Mouse (Mus musculus) intestine, embryonic 16.5 days (tissue): ENCODE measurements around the gene Mast4. TPM values are rescaled to one million over a fixed set of nuclear protein-coding genes. Genes with fewer than 3 reads are reported as not detected.
A peak's percentile ranks its signal among the peaks of the same experiment; 100 is the strongest.

ENCODE experiments used
- ATAC-seq: fragments of 200-750 bp; cut with Nextera tagmentation; 2 replicates; pipeline ENCODE4 v1.8.0; 2017; ENCODE audit warnings: moderate TSS enrichment, moderate library complexity
- H3K27ac ChIP-seq: fragments of 300-500 bp; sonication (generic); 2 replicates; pipeline ENCODE4 v1.5.1; 2014; ENCODE audit warnings: mild to moderate bottlenecking, low read length
- H3K27me3 ChIP-seq: fragments of 300-500 bp; sonication (generic); replicated peaks from 2 replicates; pipeline ENCODE4 v1.6.1; 2014; ENCODE audit warnings: low read length, control low read depth, mixed read lengths; ENCODE audit not compliant: control insufficient read depth, insufficient read depth
- H3K36me3 ChIP-seq: fragments of 300-500 bp; sonication (generic); 2 replicates; pipeline ENCODE4 v1.6.1; 2014; ENCODE audit warnings: low read length, control low read depth; ENCODE audit not compliant: control insufficient read depth, insufficient read depth
- H3K4me1 ChIP-seq: fragments of 300-500 bp; sonication (generic); 2 replicates; pipeline ENCODE4 v1.6.1; 2014; ENCODE audit warnings: low read length, control low read depth, mixed read lengths; ENCODE audit not compliant: control insufficient read depth, insufficient read depth
- H3K4me2 ChIP-seq: fragments of 300-500 bp; sonication (generic); 2 replicates; pipeline ENCODE4 v1.6.1; 2014; ENCODE audit warnings: low read depth, low read length, control low read depth
- H3K4me3 ChIP-seq: fragments of 300-500 bp; sonication (generic); 2 replicates; pipeline ENCODE4 v1.5.1; 2014; ENCODE audit warnings: mild to moderate bottlenecking, low read length
- H3K9ac ChIP-seq: fragments of 300-500 bp; sonication (generic); 2 replicates; pipeline ENCODE4 v1.6.1; 2014; ENCODE audit warnings: low read depth, low read length
- H3K9me3 ChIP-seq: fragments of 300-500 bp; sonication (generic); 2 replicates; pipeline ENCODE4 v1.6.1; 2016; ENCODE audit warnings: low read length, control low read depth; ENCODE audit not compliant: control insufficient read depth
- WGBS: fragments of 180-500 bp; shearing (Covaris S2); extraction: QIAGEN DNeasy Blood & Tissue Kit; methylation state at CpG from one replicate; pipeline ENCODE4 v1.1.7; 2014; 5-methylcytosine and 5-hydroxymethylcytosine counted together
- polyA plus RNA-seq: library from polyadenylated mRNA; unstranded; fragments of >200 nt; fragmentation: Nextera tagmentation; extraction: Ambion mirVana; gene quantifications from 2 replicates; pipeline ENCODE4 v1.2.1, GENCODE M21; 2015

Gene Mast4
- polyA plus RNA-seq, 1 experiment from 2014 or later = 15.1 TPM

DNA sequence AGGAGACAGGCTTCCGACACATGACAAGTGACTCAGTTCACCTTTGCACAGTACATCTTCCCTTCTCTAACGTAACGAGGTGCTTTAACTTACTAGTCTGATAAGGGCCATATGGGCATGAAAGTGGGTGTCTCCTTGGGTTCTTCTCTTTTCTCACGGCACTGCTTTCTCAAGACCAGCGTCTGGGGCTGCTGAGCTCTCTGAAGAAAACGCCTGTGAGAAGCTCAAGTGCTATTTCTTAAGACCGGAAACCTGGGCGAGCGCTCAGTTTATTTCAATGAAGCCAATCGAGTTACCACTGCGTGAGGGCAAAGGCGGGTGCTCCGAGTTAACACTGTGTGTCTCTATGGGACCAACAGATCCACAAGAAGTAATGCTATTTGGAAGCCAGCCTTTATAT, 8.1 kb downstream of the Mast4 start:
- WGBS = 69% methylated on average over 13 of the region's 13 CpGs
- Histone ChIP-seq H3K27ac (no peak overlapping the region), H3K4me2 (no peak overlapping the region), H3K36me3 (no peaks in the 10 kb centered on the region), H3K27me3 (no peaks in the 10 kb centered on the region), H3K9ac (no peak overlapping the region), H3K4me3 (no peak overlapping the region), H3K4me1 (no peaks in the 10 kb centered on the region), H3K9me3 (0 out of 2 replicates have a peak, but pooled peaks cover 2% of the 10 kb centered on the region)
- ATAC-seq = 0 out of 2 replicates have a peak, but pooled peaks have one; percentile 31

DNA sequence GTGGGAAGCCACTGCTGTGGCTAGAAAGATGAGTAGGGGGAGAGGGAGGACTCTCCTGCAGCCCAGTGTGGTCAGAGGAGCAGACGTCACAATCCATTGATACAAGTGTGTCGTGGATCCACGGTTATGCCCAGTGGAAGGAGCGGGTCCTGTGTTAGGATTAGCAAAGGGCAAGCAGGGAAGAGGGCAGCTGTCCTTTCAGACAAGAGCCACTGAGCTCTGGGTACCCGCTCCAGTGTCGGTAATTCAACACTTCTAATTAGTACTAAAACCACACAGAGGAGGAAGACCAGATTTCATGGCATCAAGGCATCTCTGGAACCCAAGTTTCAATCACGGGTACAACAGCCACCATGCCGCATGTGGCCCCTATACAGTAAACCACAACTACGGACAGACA, 14.4 kb downstream of the Mast4 start:
- no peaks in the 10 kb centered on the region for H3K4me1 ChIP-seq
- 0 out of 2 replicates have a peak, but pooled peaks cover 2% of the 10 kb centered on the region for H3K9me3 ChIP-seq
- H3K27ac ChIP-seq = no peak overlapping the region
- no peak overlapping the region for H3K4me2 ChIP-seq
- no peak overlapping the region for H3K9ac ChIP-seq
- no peak for ATAC-seq
- no peaks in the 10 kb centered on the region for H3K36me3 ChIP-seq
- H3K4me3 ChIP-seq = no peak overlapping the region
- H3K27me3 ChIP-seq = no peaks in the 10 kb centered on the region
- 89% methylated on average over 9 of the region's 9 CpGs for WGBS

DNA sequence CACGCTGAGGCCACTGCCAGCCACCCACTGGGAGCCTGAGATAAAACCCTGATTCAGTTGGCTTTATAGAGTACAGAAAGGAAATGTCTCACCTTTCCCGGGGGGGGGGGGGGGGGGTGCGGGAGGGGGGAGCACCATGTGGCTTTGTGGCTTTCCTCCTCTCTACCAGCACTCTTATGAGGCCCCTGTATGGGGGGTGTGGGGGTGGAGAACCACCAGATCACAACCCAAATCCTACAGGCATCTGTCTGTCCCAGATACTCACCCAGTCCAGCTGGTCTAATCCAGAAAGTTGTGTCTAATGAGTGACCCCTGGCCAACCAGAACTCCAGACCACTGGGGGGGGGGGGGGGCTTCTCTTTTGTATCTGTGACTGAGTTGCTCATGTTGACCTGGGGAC, 15.0 kb downstream of the Mast4 start:
- no peak overlapping the region for H3K4me2 ChIP-seq
- no peaks in the 10 kb centered on the region for H3K4me1 ChIP-seq
- H3K9ac ChIP-seq = no peak overlapping the region
- H3K27me3 ChIP-seq = no peaks in the 10 kb centered on the region
- no peak overlapping the region for H3K27ac ChIP-seq
- no peak for ATAC-seq
- H3K4me3 ChIP-seq = no peak overlapping the region
- 0 out of 2 replicates have a peak, but pooled peaks cover 2% of the 10 kb centered on the region for H3K9me3 ChIP-seq
- H3K36me3 ChIP-seq = no peaks in the 10 kb centered on the region
- 19% methylated on average over 1 of the region's 3 CpGs for WGBS

DNA sequence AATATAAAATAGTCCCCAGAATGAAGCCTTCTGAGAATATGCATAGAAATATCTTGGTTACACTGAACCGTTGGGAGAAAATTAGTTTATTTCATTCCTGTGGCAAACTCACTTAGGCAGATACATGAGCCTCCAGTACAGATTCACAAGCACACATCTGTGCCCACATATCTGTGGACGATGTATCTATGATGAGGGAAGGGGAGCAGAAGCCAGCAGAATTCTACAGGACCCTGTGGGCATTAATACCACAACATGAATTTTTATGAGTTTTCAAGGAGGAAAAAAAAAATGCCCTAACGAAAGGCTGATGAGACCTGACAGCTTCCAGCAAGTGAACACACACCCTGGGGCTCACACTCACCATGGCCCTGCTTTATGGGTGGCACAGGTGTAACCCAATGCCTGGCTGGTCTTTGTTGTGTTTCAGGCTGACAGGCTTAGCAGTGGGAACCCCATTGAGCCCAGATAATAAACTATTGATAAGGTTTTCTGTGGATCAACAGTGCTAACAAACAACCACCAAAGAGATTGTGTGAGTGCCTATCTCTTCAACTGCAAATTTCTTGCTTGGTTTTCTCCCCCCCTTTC, 17.4 kb downstream of the Mast4 start:
- H3K4me1 ChIP-seq = no peaks in the 10 kb centered on the region
- ATAC-seq = no peak
- H3K9me3 ChIP-seq = no peaks in the 10 kb centered on the region
- H3K4me2 ChIP-seq = no peak overlapping the region
- H3K4me3 ChIP-seq = no peak overlapping the region
- no peak overlapping the region for H3K27ac ChIP-seq
- no peak overlapping the region for H3K9ac ChIP-seq
- H3K36me3 ChIP-seq = no peaks in the 10 kb centered on the region
- no peaks in the 10 kb centered on the region for H3K27me3 ChIP-seq
- 58% methylated on average over 3 of the region's 3 CpGs for WGBS

DNA sequence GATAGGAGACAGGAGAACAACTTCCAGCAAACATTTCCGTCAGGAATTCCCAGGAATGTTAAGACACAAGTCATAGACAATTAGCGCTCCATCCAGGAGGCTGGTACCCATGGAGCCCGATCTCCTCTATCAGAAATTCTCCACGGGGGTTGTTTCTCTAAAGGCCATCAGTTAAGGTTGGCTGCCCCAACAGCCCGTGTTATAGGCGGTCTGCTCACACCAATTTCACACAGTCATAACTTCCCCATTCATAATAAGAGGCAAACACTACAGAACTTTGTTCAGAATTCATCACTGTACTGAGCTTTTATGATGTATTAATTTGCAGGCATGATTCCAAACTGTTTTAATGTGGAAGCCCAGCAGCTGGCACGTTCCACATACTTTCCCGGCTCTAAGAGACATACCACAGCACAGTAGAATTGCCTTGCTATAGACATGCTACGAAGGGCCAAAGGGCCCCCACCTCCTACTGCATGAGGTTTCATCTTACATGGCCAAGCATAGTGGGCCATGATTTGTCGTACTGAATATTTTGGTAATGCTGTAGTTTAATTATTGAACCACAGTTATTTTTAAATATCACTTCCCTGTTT, 19.1 kb downstream of the Mast4 start:
- H3K9me3 ChIP-seq = no peaks in the 10 kb centered on the region
- no peaks in the 10 kb centered on the region for H3K36me3 ChIP-seq
- WGBS = 53% methylated on average over 10 of the region's 10 CpGs
- no peaks in the 10 kb centered on the region for H3K27me3 ChIP-seq
- no peak overlapping the region for H3K9ac ChIP-seq
- ATAC-seq = no peak
- no peaks in the 10 kb centered on the region for H3K4me1 ChIP-seq
- no peak overlapping the region for H3K4me3 ChIP-seq
- H3K27ac ChIP-seq = no peak overlapping the region
- H3K4me2 ChIP-seq = no peak overlapping the region

DNA sequence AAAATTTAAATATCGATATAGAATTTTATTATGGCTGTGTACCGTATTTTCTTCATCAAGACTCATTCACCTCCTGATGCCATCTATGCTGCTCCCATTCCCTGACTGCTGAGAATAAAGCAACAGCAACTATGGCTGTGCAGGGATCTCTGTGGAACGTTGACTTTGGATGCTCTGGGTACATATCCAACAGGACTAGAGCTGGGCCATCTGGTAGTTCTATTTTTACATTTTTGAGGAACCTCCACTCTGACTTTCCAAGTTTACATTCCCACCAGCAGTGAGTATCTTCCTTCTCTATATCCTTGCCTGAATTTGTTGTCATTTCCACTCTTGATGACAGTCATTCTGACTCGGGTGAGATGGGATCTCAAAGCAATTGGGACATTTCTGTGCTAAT, 26.0 kb downstream of the Mast4 start:
- no peaks in the 10 kb centered on the region for H3K4me1 ChIP-seq
- no peak overlapping the region for H3K4me2 ChIP-seq
- no peaks in the 10 kb centered on the region for H3K36me3 ChIP-seq
- no peaks in the 10 kb centered on the region for H3K9me3 ChIP-seq
- H3K4me3 ChIP-seq = no peak overlapping the region
- no peak for ATAC-seq
- no peak overlapping the region for H3K9ac ChIP-seq
- 89% methylated on average over 4 of the region's 4 CpGs for WGBS
- no peaks in the 10 kb centered on the region for H3K27me3 ChIP-seq
- no peak overlapping the region for H3K27ac ChIP-seq

DNA sequence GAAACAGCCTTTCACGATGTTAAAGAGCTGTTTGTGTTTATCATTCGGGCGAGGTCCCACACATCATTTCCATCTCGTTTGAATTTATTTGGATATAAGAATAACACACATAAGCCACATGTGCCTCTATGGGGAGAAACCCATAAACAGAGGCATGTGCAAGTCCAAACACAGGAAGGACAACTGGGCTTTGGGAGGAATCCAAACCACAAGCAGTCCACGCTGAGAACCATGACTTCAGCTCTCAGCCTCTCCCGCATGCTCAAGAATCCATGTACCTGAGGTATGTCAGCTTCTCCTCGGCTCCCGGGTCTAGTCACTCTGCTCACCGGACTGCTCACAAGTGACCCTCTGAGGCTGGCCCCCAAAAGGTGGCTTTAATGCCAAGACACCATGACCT, 30.5 kb downstream of the Mast4 start:
- H3K4me3 ChIP-seq = no peak overlapping the region
- H3K9me3 ChIP-seq = no peaks in the 10 kb centered on the region
- no peaks in the 10 kb centered on the region for H3K4me1 ChIP-seq
- 65% methylated on average over 9 of the region's 9 CpGs for WGBS
- H3K27me3 ChIP-seq = no peaks in the 10 kb centered on the region
- no peak overlapping the region for H3K9ac ChIP-seq
- no peaks in the 10 kb centered on the region for H3K36me3 ChIP-seq
- H3K27ac ChIP-seq = 0 out of 2 replicates have a peak overlapping the region, but pooled peaks have one; percentile 25
- H3K4me2 ChIP-seq = no peak overlapping the region
- no peak for ATAC-seq

DNA sequence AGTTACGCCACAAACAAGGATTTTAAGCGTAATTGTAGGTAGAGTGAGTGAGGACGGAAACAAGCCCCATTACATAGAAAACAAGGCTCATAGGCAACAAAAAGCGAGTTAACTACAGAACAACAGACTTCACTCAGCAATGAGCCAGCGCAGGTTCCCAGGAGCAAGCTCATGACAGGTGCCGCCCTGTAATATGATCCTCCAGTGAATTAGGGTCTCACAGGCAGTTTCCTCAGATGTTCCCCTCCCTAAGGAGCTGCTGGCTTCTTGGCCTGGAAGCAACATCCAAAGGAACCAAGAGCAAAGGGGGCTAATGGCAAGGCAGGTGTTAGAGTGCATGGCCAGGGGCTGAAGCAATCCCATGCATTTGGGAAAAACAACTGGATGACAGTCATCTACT, 31.8 kb downstream of the Mast4 start:
- Histone ChIP-seq H3K4me3 (no peak overlapping the region), H3K4me2 (no peak overlapping the region), H3K36me3 (no peaks in the 10 kb centered on the region), H3K27ac (no peak overlapping the region), H3K27me3 (no peaks in the 10 kb centered on the region), H3K9ac (no peak overlapping the region), H3K9me3 (no peaks in the 10 kb centered on the region), H3K4me1 (no peaks in the 10 kb centered on the region)
- no peak for ATAC-seq
- 55% methylated on average over 6 of the region's 6 CpGs for WGBS

DNA sequence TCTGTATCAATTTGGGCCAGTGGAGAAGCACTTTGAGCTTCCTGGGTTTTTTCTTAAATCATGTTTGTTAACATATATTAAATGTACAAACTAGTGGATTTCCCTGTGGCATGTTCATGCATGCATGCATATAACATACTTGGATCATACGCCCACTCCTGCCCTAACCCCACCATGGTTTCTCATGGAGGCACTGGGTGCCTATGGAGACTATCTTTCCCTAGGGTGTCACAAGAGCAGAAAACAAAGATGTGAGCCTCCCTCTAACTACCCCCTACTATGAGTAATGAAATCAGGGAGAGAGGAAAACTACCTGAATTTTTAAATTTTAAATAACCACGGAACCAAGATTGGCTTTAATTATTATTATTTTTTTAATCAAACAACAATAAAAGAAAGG, 32.2 kb downstream of the Mast4 start:
- Histone ChIP-seq H3K4me2 (no peak overlapping the region), H3K9ac (no peak overlapping the region), H3K36me3 (no peaks in the 10 kb centered on the region), H3K27me3 (no peaks in the 10 kb centered on the region), H3K4me1 (no peaks in the 10 kb centered on the region), H3K27ac (no peak overlapping the region), H3K4me3 (no peak overlapping the region), H3K9me3 (no peaks in the 10 kb centered on the region)
- 85% methylated on average over 2 of the region's 2 CpGs for WGBS
- ATAC-seq = no peak

DNA sequence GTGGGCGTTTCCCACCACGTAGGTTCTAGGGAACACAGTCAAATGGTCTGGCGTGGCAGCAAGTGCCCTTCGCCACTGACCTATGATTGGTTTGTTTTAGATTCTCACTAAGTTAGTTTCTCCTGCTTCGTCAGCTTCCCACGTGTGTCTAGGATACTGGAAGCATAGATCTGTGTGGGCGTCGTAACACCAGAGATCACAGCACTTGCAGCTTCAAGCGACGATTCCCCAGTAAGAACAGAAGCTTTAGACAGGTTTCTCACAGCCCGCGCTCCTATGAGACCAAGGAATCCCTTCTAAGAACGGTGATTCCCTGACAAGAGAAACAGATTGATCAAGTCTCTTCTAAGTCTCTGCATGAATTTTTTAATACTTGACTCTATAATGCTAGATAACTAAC, 39.9 kb downstream of the Mast4 start:
- Histone ChIP-seq H3K4me3 (no peak overlapping the region), H3K36me3 (no peaks in the 10 kb centered on the region), H3K4me1 (no peaks in the 10 kb centered on the region), H3K27me3 (no peaks in the 10 kb centered on the region), H3K27ac (no peak overlapping the region), H3K4me2 (no peak overlapping the region), H3K9me3 (no peaks in the 10 kb centered on the region), H3K9ac (no peak overlapping the region)
- 85% methylated on average over 13 of the region's 13 CpGs for WGBS
- ATAC-seq = no peak
